Mouse (Mus musculus): Measurements from ENCODE around the gene Flt1. TPM values are rescaled to one million over a fixed set of nuclear protein-coding genes. Genes with fewer than 3 reads are reported as not detected.

The Flt1 gene
- total and polyA plus RNA-seq, 3 experiments = 0.03 to 0.08 TPM; not detected in 1

- TF ChIP-seq CTCF (IDR thresholded peaks at IDR 0.05 in 2 of 3, conservative IDR thresholded peaks at IDR 0.05 in 1 of 3; ENCODE audit: control insufficient read depth in 1 of 3, insufficient read depth in 1 of 3, low read depth in 2 of 3, low read length in 3 of 3, poor library complexity in 1 of 3, severe bottlenecking in 1 of 3) = no peak
Measured at GRCm38 (mm10) chr5:147577003-147577402, 148.8 kb downstream of the Flt1 start (continued).

DNA sequence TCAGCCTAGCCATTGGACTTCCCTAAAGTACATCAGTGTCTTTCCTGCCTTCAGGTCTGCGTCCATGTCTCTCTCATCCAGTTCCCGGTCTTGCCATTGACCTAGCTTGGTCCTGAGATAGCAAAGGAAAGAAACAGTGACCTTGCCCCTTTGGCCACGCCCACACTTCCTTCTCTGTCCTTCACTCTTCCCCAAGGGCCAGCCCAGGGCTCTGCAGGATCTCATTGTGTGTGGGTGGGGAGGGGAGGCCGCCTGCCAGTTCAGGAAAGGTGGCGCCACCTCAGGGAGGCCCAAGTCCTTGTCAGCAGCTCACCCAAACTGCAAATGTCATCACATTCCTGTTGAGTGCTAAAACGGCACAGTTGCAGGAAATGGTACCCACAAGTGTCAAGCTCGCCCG, 151.3 kb downstream of the Flt1 start:
- Histone ChIP-seq H3K36me3 (ENCODE audit: control insufficient read depth in 1 of 2, insufficient read depth in 2 of 2, low read length in 2 of 2) (peaks cover 0 to 5% of the 10 kb centered on the region in 2 experiments; a peak in 2 of 4 replicates), H3K9ac (ENCODE audit: control insufficient read depth, low read depth, low read length, poor library complexity, severe bottlenecking) (no peak overlapping the region), H3K9me3 (replicated peaks; ENCODE audit: insufficient read depth, low read length) (no peaks in the 10 kb centered on the region), H3K27me3 (ENCODE audit: control insufficient read depth in 1 of 2, insufficient read depth in 2 of 2, low read length in 2 of 2) (no peaks in the 10 kb centered on the region), H3K27ac (ENCODE audit: control insufficient read depth, low read depth, low read length) (no peak overlapping the region), H3K79me2 (ENCODE audit: control insufficient read depth, insufficient read depth, low read length, poor library complexity) (no peaks in the 10 kb centered on the region), H3K4me1 (ENCODE audit: control insufficient read depth in 1 of 2, insufficient read depth in 2 of 2, low read length in 2 of 2) (peaks cover 3 to 12% of the 10 kb centered on the region in 2 experiments; a peak in 3 of 4 replicates), H3K4me3 (ENCODE audit: control insufficient read depth in 1 of 2, insufficient read depth in 1 of 2, low read depth in 2 of 2, low read length in 2 of 2) (no peak overlapping the region)
- no peak for DNase-seq (ENCODE audit: low read depth, low spot score)
- TF ChIP-seq CTCF (IDR thresholded peaks at IDR 0.05 in 2 of 3, conservative IDR thresholded peaks at IDR 0.05 in 1 of 3; ENCODE audit: control insufficient read depth in 1 of 3, insufficient read depth in 1 of 3, low read depth in 2 of 3, low read length in 3 of 3, poor library complexity in 1 of 3, severe bottlenecking in 1 of 3) (0 out of 6 replicates have a peak, but pooled peaks of 1 of the 3 experiments have one; percentile 3), POLR2A (IDR thresholded peaks at IDR 0.05; ENCODE audit: control insufficient read depth in 1 of 2, insufficient read depth in 1 of 2, low read depth in 1 of 2, low read length in 2 of 2, poor library complexity in 1 of 2) (no peak)

DNA sequence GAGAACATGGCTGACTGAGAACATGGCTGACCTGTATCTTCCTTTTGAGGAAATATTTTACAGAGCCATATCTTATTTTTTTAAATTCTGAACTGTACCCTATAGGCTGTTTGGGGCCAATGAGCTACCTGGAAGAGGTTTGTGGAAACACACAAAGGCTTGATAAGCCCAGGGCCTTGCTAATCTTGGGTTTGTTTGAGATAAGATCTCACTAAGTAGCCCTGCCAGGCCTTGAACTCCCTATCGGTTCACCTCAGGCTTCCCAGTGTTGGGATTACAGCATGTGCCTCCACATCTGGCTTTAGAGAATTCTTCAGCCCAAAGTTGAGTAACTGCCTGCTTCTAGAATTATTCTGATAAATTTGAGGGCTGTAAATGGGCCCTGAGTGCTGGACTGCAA, 152.3 kb downstream of the Flt1 start:
- no peak overlapping the region for H3K27ac ChIP-seq (ENCODE audit: control insufficient read depth, low read depth, low read length)
- H3K4me1 ChIP-seq (ENCODE audit: control insufficient read depth in 1 of 2, insufficient read depth in 2 of 2, low read length in 2 of 2) = peaks cover 3 to 12% of the 10 kb centered on the region in 2 experiments; a peak in 3 of 4 replicates
- H3K36me3 ChIP-seq (ENCODE audit: control insufficient read depth in 1 of 2, insufficient read depth in 2 of 2, low read length in 2 of 2) = peaks cover 0 to 5% of the 10 kb centered on the region in 2 experiments; a peak in 2 of 4 replicates
- no peak overlapping the region for H3K9ac ChIP-seq (ENCODE audit: control insufficient read depth, low read depth, low read length, poor library complexity, severe bottlenecking)
- no peaks in the 10 kb centered on the region for H3K79me2 ChIP-seq (ENCODE audit: control insufficient read depth, insufficient read depth, low read length, poor library complexity)
- DNase-seq (ENCODE audit: low read depth, low spot score) = no peak
- no peaks in the 10 kb centered on the region for H3K9me3 ChIP-seq (replicated peaks; ENCODE audit: insufficient read depth, low read length)
- H3K27me3 ChIP-seq (ENCODE audit: control insufficient read depth in 1 of 2, insufficient read depth in 2 of 2, low read length in 2 of 2) = no peaks in the 10 kb centered on the region
- TF ChIP-seq GATA1 (IDR thresholded peaks at IDR 0.05; ENCODE audit: low read depth, low read length) (peak; percentile 62), TCF12 (IDR thresholded peaks at IDR 0.05; ENCODE audit: low read depth, low read length) (peak; percentile 73), MYC (IDR thresholded peaks at IDR 0.05; ENCODE audit: low read depth, low read length) (no peak), RCOR1 (IDR thresholded peaks at IDR 0.05; ENCODE audit: low read depth, low read length) (0 out of 2 replicates have a peak, but pooled peaks have one; percentile 32), EP300 (IDR thresholded peaks at IDR 0.05; ENCODE audit: low read depth in 1 of 2, low read length in 2 of 2) (peak; percentile 41 to 46; a peak in 3 of 4 replicates)
- H3K4me3 ChIP-seq (ENCODE audit: control insufficient read depth in 1 of 2, insufficient read depth in 1 of 2, low read depth in 2 of 2, low read length in 2 of 2) = no peak overlapping the region

GRCm38 (mm10) chr5:147572695-147573094, 153.1 kb downstream of the Flt1 start:
- Histone ChIP-seq H3K9ac (ENCODE audit: control insufficient read depth, low read depth, low read length, poor library complexity, severe bottlenecking) (no peak overlapping the region), H3K27ac (ENCODE audit: control insufficient read depth, low read depth, low read length) (no peak overlapping the region), H3K4me3 (ENCODE audit: control insufficient read depth in 1 of 2, insufficient read depth in 1 of 2, low read depth in 2 of 2, low read length in 2 of 2) (no peak overlapping the region), H3K27me3 (ENCODE audit: control insufficient read depth in 1 of 2, insufficient read depth in 2 of 2, low read length in 2 of 2) (no peaks in the 10 kb centered on the region), H3K79me2 (ENCODE audit: control insufficient read depth, insufficient read depth, low read length, poor library complexity) (no peaks in the 10 kb centered on the region), H3K9me3 (replicated peaks; ENCODE audit: insufficient read depth, low read length) (no peaks in the 10 kb centered on the region), H3K4me1 (ENCODE audit: control insufficient read depth in 1 of 2, insufficient read depth in 2 of 2, low read length in 2 of 2) (peaks cover 3 to 12% of the 10 kb centered on the region in 2 experiments; a peak in 3 of 4 replicates), H3K36me3 (ENCODE audit: control insufficient read depth in 1 of 2, insufficient read depth in 2 of 2, low read length in 2 of 2) (peaks cover 0 to 5% of the 10 kb centered on the region in 2 experiments; a peak in 2 of 4 replicates)
- DNase-seq (ENCODE audit: low read depth, low spot score) = peak; percentile 54
- TF ChIP-seq GATA1 (IDR thresholded peaks at IDR 0.05; ENCODE audit: low read depth, low read length) (peak; percentile 64), TAL1 (IDR thresholded peaks at IDR 0.05; ENCODE audit: low read length) (no peak; the same call in 1 of the 2 replicates)

Data from MEL (cell line).